Mouse (Mus musculus) inflammation-experienced regulatory T-cells, adult 16 weeks (primary cell): ENCODE data around the gene Gm16223. TPM values are rescaled to one million over a fixed set of nuclear protein-coding genes. Genes with fewer than 3 reads are reported as not detected.

ENCODE experiments used
- polyA plus RNA-seq: library from polyadenylated mRNA; unstranded; fragments of 100-300 nt; shearing (Covaris generic); gene quantifications from one replicate; pipeline ENCODE4 v1.2.1, GENCODE M21; 2017

Gm16223 gene
- polyA plus RNA-seq: not detected

GRCm38 (mm10) chr5:42067476-42068187 lies at the start of gene Gm16223:
Gene Gm16223, plus strand, starts transcription at chr5:42067960.

Other genes with a start within 250 kb of the Gm16223 start
- 15.8 TPM for gene Bod1l, start 223.6 kb upstream of the Gm16223 start, polyA plus RNA-seq